Mouse (Mus musculus) natural killer cell, adult 2 months (primary cell): ENCODE results near the gene Cacnb1.

Experiments
- DNase-seq, 2 experiments: peaks; one replicate each; pipeline ENCODE4 v3.0.0; 2022; ENCODE audit warnings: low spot score in 2 of 2

Gene Cacnb1

GRCm38 (mm10) chr11:98040975-98041374 is 18.1 kb upstream of the Cacnb1 start:
- no peak for DNase-seq

GRCm38 (mm10) chr11:98037871-98038270 is 15.0 kb upstream of the Cacnb1 start:
- DNase-seq = no peak

- DNase-seq = no peak
Measured at GRCm38 (mm10) chr11:98035977-98036377, 13.1 kb upstream of the Cacnb1 start.

- DNase-seq = no peak
Measured at GRCm38 (mm10) chr11:98034840-98035239, 12.0 kb upstream of the Cacnb1 start.

GRCm38 (mm10) chr11:98034061-98034460 is 11.2 kb upstream of the Cacnb1 start:
- DNase-seq = no peak

- DNase-seq = peak; percentile 45 to 74
Measured at GRCm38 (mm10) chr11:98031443-98031770, 8.6 kb upstream of the Cacnb1 start.

GRCm38 (mm10) chr11:98030701-98031442 is 8.0 kb upstream of the Cacnb1 start:
- DNase-seq = no peak

- DNase-seq = no peak
Measured at GRCm38 (mm10) chr11:98027785-98028184, 5.0 kb upstream of the Cacnb1 start.

- DNase-seq = no peak
Measured at GRCm38 (mm10) chr11:98027297-98027688, 4.5 kb upstream of the Cacnb1 start.

GRCm38 (mm10) chr11:98026570-98027296 is 3.9 kb upstream of the Cacnb1 start, which contains the start of gene Rpl19:
Gene Rpl19 (plus strand): TSS chr11:98026710.
- peak; percentile 92 to 93 for DNase-seq

- DNase-seq = no peak
Measured at GRCm38 (mm10) chr11:98026248-98026569, 3.4 kb upstream of the Cacnb1 start.

GRCm38 (mm10) chr11:98024516-98024915 is 1.7 kb upstream of the Cacnb1 start:
- DNase-seq = no peak

GRCm38 (mm10) chr11:98022253-98022554 is 630 bp downstream of the Cacnb1 start:
- DNase-seq = no peak

GRCm38 (mm10) chr11:98021565-98022252 is 1.1 kb downstream of the Cacnb1 start:
- DNase-seq = no peak

GRCm38 (mm10) chr11:98021118-98021517 is 1.7 kb downstream of the Cacnb1 start:
- no peak for DNase-seq

GRCm38 (mm10) chr11:98020710-98021109 is 2.1 kb downstream of the Cacnb1 start:
- DNase-seq = no peak

- DNase-seq = no peak
Measured at GRCm38 (mm10) chr11:98019883-98020610, 2.8 kb downstream of the Cacnb1 start.

GRCm38 (mm10) chr11:98018858-98019641 is 3.8 kb downstream of the Cacnb1 start:
- peak in 1 of 2 experiments; percentile 45 for DNase-seq

- DNase-seq = no peak
Measured at GRCm38 (mm10) chr11:98018222-98018621, 4.6 kb downstream of the Cacnb1 start.

- no peak for DNase-seq
Measured at GRCm38 (mm10) chr11:98016824-98017223, 6.0 kb downstream of the Cacnb1 start.

- DNase-seq = no peak
Measured at GRCm38 (mm10) chr11:98016177-98016576, 6.7 kb downstream of the Cacnb1 start.

- no peak for DNase-seq
Measured at GRCm38 (mm10) chr11:98012831-98013230, 10.0 kb downstream of the Cacnb1 start.
